In the genomic region with DNA sequence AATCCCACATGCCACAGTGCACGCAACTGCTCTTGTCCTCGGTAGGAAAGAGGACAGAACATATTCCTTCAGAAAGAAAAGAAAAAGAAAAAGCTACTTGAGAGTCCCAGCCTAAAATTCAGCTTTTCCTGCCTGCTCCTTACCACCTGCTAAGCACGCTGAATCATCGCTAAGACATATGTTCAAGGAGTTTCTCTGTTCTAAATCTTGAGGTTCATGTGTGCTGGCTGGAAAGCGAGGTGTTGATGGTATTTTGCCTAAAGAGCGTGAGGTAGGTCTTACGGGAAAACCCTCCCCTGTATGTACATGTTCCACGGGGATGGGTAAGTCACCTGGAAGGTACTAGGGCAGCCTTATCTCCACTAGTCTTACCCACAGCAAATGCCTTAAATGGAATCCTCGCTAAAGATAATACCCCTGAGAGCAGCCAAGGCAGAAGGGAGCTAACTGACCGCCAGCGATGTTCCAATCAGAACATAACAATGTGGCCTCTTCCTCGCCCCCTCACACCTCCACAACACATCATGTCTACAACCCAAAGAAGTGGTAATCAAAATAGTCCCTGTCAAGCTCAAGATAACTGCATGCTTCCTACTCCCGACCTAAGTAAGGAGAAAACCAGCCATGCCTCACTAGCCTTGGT, we compare ENCODE assay signal across 10 mouse cellular contexts. TPM values are rescaled to one million over a fixed set of nuclear protein-coding genes. Genes with fewer than 3 reads are reported as not detected.
DNase-seq lines count a peak whose midpoint lies in the region; ATAC-seq and TF ChIP-seq lines count a peak whose summit lies in the region.
"Had no signal": no experiment of that assay in that cellular context is flagged by ENCODE, and none has a peak within 500 bp of the region (broad histone marks: within the 10 kb centered on the region; RNA-seq: fewer than 3 reads in every experiment).

No protein-coding gene starts in this region.

- peaks cover 13% of the 10 kb centered on the region for H3K4me1 ChIP-seq in lung, embryonic 15.5 days
- H3K4me1 ChIP-seq in forebrain, embryonic 10.5 days = peaks cover 27% of the 10 kb centered on the region
- H3K4me1 ChIP-seq in limb, embryonic 12.5 days (replicated peaks) = peaks cover 11% of the 10 kb centered on the region
- peaks cover 22% of the 10 kb centered on the region for H3K4me1 ChIP-seq in olfactory bulb, adult 2 months (ENCODE audit: control insufficient read depth, insufficient read depth, low read length)

- no peak for TF ChIP-seq POLR2A in olfactory bulb, adult 2 months (IDR thresholded peaks at IDR 0.05; ENCODE audit: insufficient read depth, low read depth, low read length)

- H3K36me3 ChIP-seq in lung, embryonic 15.5 days = peaks cover 22% of the 10 kb centered on the region; the same call in 1 of the 2 replicates
- H3K36me3 ChIP-seq in forebrain, embryonic 10.5 days (replicated peaks) = peaks cover 39% of the 10 kb centered on the region
- peaks cover 38% of the 10 kb centered on the region for H3K36me3 ChIP-seq in limb, embryonic 12.5 days

- no peak overlapping the region for H3K9ac ChIP-seq in lung, embryonic 15.5 days
- H3K9ac ChIP-seq in limb, embryonic 12.5 days (replicated peaks) = no peak overlapping the region; the same call in 1 of the 2 replicates

- H3K27me3 ChIP-seq in lung, embryonic 15.5 days = no peaks in the 10 kb centered on the region
- H3K27me3 ChIP-seq in forebrain, embryonic 10.5 days (ENCODE audit: poor library complexity, severe bottlenecking) = 0 out of 2 replicates have a peak, but pooled peaks cover 4% of the 10 kb centered on the region
- H3K27me3 ChIP-seq in limb, embryonic 12.5 days = no peaks in the 10 kb centered on the region; the same call in 1 of the 2 replicates

- no peak overlapping the region for H3K27ac ChIP-seq in lung, embryonic 15.5 days
- H3K27ac ChIP-seq in forebrain, embryonic 10.5 days = no peak overlapping the region
- no peak overlapping the region for H3K27ac ChIP-seq in limb, embryonic 12.5 days
- H3K27ac ChIP-seq in olfactory bulb, adult 2 months (ENCODE audit: insufficient read depth, low read depth, low read length) = peak overlapping the region; percentile 91

- 80% methylated on average over 13 of the region's 13 CpGs for WGBS in lung, embryonic 15.5 days
- 88% methylated on average over 13 of the region's 13 CpGs for WGBS in forebrain, embryonic 10.5 days
- WGBS in limb, embryonic 12.5 days = 85% methylated on average over 13 of the region's 13 CpGs
- 46% methylated on average over 13 of the region's 13 CpGs for WGBS in olfactory bulb, adult 2 months

- H3K9me3 ChIP-seq in lung, embryonic 15.5 days = no peaks in the 10 kb centered on the region
- no peaks in the 10 kb centered on the region for H3K9me3 ChIP-seq in forebrain, embryonic 10.5 days
- no peaks in the 10 kb centered on the region for H3K9me3 ChIP-seq in limb, embryonic 12.5 days

- no peak for DNase-seq in lung, adult 18-20 months
- no peak for DNase-seq in forebrain, embryonic 10.5 days (ENCODE audit: extremely low spot score, low spot score)
- DNase-seq in right cerebral cortex, adult 18-20 months = no peak
- DNase-seq in ovary, postnatal 36 days (ENCODE audit: low spot score) = no peak
- DNase-seq: adrenal gland, postnatal 25 days; gastrocnemius, postnatal 25 days had no signal

- ATAC-seq in lung, embryonic 15.5 days (ENCODE audit: borderline replicate concordance, extremely low read depth, low FRiP score, low TSS enrichment) = no peak
- ATAC-seq in limb, embryonic 12.5 days (ENCODE audit: insufficient number of reproducible peaks, insufficient read depth, low FRiP score, low TSS enrichment, low read depth) = no peak
- no peak for ATAC-seq in cerebellum, adult (ENCODE audit: insufficient number of reproducible peaks, low FRiP score, low TSS enrichment)

- peak overlapping the region; percentile 87 for H3K4me2 ChIP-seq in lung, embryonic 15.5 days
- H3K4me2 ChIP-seq in limb, embryonic 12.5 days = peak overlapping the region; percentile 97

- H3K4me3 ChIP-seq in lung, embryonic 15.5 days = peak overlapping the region; percentile 84; the same call in 1 of the 2 replicates
- H3K4me3 ChIP-seq in forebrain, embryonic 10.5 days = peak overlapping the region; percentile 93
- H3K4me3 ChIP-seq in limb, embryonic 12.5 days (replicated peaks) = peak overlapping the region; percentile 85
- peak overlapping the region; percentile 80 for H3K4me3 ChIP-seq in olfactory bulb, adult 2 months (ENCODE audit: insufficient read depth, low read depth, low read length)

- TF ChIP-seq CTCF in olfactory bulb, adult 2 months (IDR thresholded peaks at IDR 0.05; ENCODE audit: insufficient read depth, low read depth, low read length) = no peak

RNA-seq across cellular contexts. Expression of gene Pip4k2c, which starts 1.3 kb away (rescaled TPM):
- 24.4 and 27.2 TPM in 2 replicates for polyA plus RNA-seq in lung, embryonic 15.5 days (2015; fragmentation: Nextera tagmentation; extraction: Ambion mirVana)
- 21.3 and 21.4 TPM in 2 replicates for polyA plus RNA-seq in forebrain, embryonic 10.5 days (2016; fragmentation: Nextera tagmentation; extraction: Ambion mirVana)
- 27.3 and 28.0 TPM in 2 replicates for polyA plus RNA-seq in limb, embryonic 12.5 days (2016; fragmentation: Nextera tagmentation; extraction: Ambion mirVana)
- polyA plus RNA-seq in olfactory bulb, adult 2 months (2012; ENCODE audit: insufficient read depth, insufficient read length, low replicate concordance, missing spikeins) = 102 TPM in 1 of 2 replicates, not detected in the other

RNA-seq across cellular contexts. Expression of gene Dtx3, which starts 14.5 kb away (rescaled TPM):
- polyA plus RNA-seq in lung, embryonic 15.5 days (2015; fragmentation: Nextera tagmentation; extraction: Ambion mirVana) = 73.9 and 82.6 TPM in 2 replicates
- polyA plus RNA-seq in forebrain, embryonic 10.5 days (2016; fragmentation: Nextera tagmentation; extraction: Ambion mirVana) = 106 and 108 TPM in 2 replicates
- 150 and 166 TPM in 2 replicates for polyA plus RNA-seq in limb, embryonic 12.5 days (2016; fragmentation: Nextera tagmentation; extraction: Ambion mirVana)
- 159 TPM in 1 of 2 replicates, not detected in the other for polyA plus RNA-seq in olfactory bulb, adult 2 months (2012; ENCODE audit: insufficient read depth, insufficient read length, low replicate concordance, missing spikeins)

RNA-seq across cellular contexts. Expression of gene Arhgef25, which starts 20.2 kb away (rescaled TPM):
- polyA plus RNA-seq in lung, embryonic 15.5 days (2015; fragmentation: Nextera tagmentation; extraction: Ambion mirVana) = 55.4 and 59.0 TPM in 2 replicates
- polyA plus RNA-seq in forebrain, embryonic 10.5 days (2016; fragmentation: Nextera tagmentation; extraction: Ambion mirVana) = 23.7 and 25.7 TPM in 2 replicates
- 67.5 and 74.1 TPM in 2 replicates for polyA plus RNA-seq in limb, embryonic 12.5 days (2016; fragmentation: Nextera tagmentation; extraction: Ambion mirVana)
- polyA plus RNA-seq in olfactory bulb, adult 2 months (2012; ENCODE audit: insufficient read depth, insufficient read length, low replicate concordance, missing spikeins) = not detected in 2 replicates

RNA-seq across cellular contexts. Expression of gene Slc26a10, which starts 29.6 kb away (rescaled TPM):
- 0.86 and 0.93 TPM in 2 replicates for polyA plus RNA-seq in lung, embryonic 15.5 days (2015; fragmentation: Nextera tagmentation; extraction: Ambion mirVana)
- polyA plus RNA-seq in forebrain, embryonic 10.5 days (2016; fragmentation: Nextera tagmentation; extraction: Ambion mirVana) = 1.9 and 2.0 TPM in 2 replicates
- polyA plus RNA-seq in limb, embryonic 12.5 days (2016; fragmentation: Nextera tagmentation; extraction: Ambion mirVana) = 3.4 and 3.5 TPM in 2 replicates
- polyA plus RNA-seq in olfactory bulb, adult 2 months (2012; ENCODE audit: insufficient read depth, insufficient read length, low replicate concordance, missing spikeins) = not detected in 2 replicates

RNA-seq across cellular contexts. Expression of gene B4galnt1, which starts 45.0 kb away (rescaled TPM):
- polyA plus RNA-seq in lung, embryonic 15.5 days (2015; fragmentation: Nextera tagmentation; extraction: Ambion mirVana) = 2.8 and 3.6 TPM in 2 replicates
- 4.0 and 5.0 TPM in 2 replicates for polyA plus RNA-seq in forebrain, embryonic 10.5 days (2016; fragmentation: Nextera tagmentation; extraction: Ambion mirVana)
- polyA plus RNA-seq in limb, embryonic 12.5 days (2016; fragmentation: Nextera tagmentation; extraction: Ambion mirVana) = 4.3 and 5.0 TPM in 2 replicates
- not detected in 2 replicates for polyA plus RNA-seq in olfactory bulb, adult 2 months (2012; ENCODE audit: insufficient read depth, insufficient read length, low replicate concordance, missing spikeins)
